Mouse (Mus musculus) hindbrain, embryonic 14.5 days (tissue): ENCODE measurements around the gene Ttc23l. TPM values are rescaled to one million over a fixed set of nuclear protein-coding genes. Genes with fewer than 3 reads are reported as not detected.

Source experiments
- ATAC-seq: fragments of 200-750 bp; cut with Nextera tagmentation; 2 replicates; pipeline ENCODE4 v1.8.0; 2017; ENCODE audit warnings: moderate number of reproducible peaks, mild to moderate bottlenecking, moderate TSS enrichment, moderate library complexity; ENCODE audit not compliant: low FRiP score
- DNase-seq: peaks from one replicate; pipeline ENCODE4 v3.0.0-alpha.2; 2015; ENCODE audit warnings: low spot score
- H3K27ac ChIP-seq: fragments of 300-500 bp; sonication (generic); 2 replicates; pipeline ENCODE4 v1.5.1; 2014; ENCODE audit warnings: mild to moderate bottlenecking, moderate library complexity
- H3K27me3 ChIP-seq: fragments of 300-500 bp; sonication (generic); 2 replicates; pipeline ENCODE4 v1.6.1; 2014; ENCODE audit warnings: mild to moderate bottlenecking, low read length, mixed read lengths; ENCODE audit not compliant: control insufficient read depth, insufficient read depth
- H3K36me3 ChIP-seq: fragments of 300-500 bp; sonication (generic); replicated peaks from 2 replicates; pipeline ENCODE4 v1.6.1; 2014; ENCODE audit not compliant: control insufficient read depth, insufficient read depth
- H3K4me1 ChIP-seq: fragments of 300-500 bp; sonication (generic); replicated peaks from 2 replicates; pipeline ENCODE4 v1.6.1; 2014; ENCODE audit warnings: antibody characterized with exemption, low read length, mixed read lengths; ENCODE audit not compliant: control insufficient read depth, insufficient read depth
- H3K4me2 ChIP-seq: fragments of 300-500 bp; sonication (generic); replicated peaks from 2 replicates; pipeline ENCODE4 v1.6.1; 2014; ENCODE audit warnings: mild to moderate bottlenecking, moderate library complexity
- H3K4me3 ChIP-seq: fragments of 300-500 bp; sonication (generic); replicated peaks from 2 replicates; pipeline ENCODE4 v1.5.1; 2014; ENCODE audit warnings: mild to moderate bottlenecking, low read length
- H3K9ac ChIP-seq: fragments of 300-500 bp; sonication (generic); 2 replicates; pipeline ENCODE4 v1.6.1; 2014
- H3K9me3 ChIP-seq: fragments of 300-500 bp; sonication (generic); 2 replicates; pipeline ENCODE4 v1.6.1; 2016; ENCODE audit warnings: low read length; ENCODE audit not compliant: control insufficient read depth
- WGBS: fragments of 180-500 bp; shearing (Covaris S2); extraction: QIAGEN DNeasy Blood & Tissue Kit; methylation state at CpG from one replicate; pipeline ENCODE4 v1.1.7; 2014; 5-methylcytosine and 5-hydroxymethylcytosine counted together
- polyA plus RNA-seq: library from polyadenylated mRNA; unstranded; fragments of >200 nt; fragmentation: Nextera tagmentation; extraction: Ambion mirVana; gene quantifications from 2 replicates; pipeline ENCODE4 v1.2.1, GENCODE M21; 2014

Ttc23l gene
- polyA plus RNA-seq, 1 experiment from 2014 or later, result not detected

DNA sequence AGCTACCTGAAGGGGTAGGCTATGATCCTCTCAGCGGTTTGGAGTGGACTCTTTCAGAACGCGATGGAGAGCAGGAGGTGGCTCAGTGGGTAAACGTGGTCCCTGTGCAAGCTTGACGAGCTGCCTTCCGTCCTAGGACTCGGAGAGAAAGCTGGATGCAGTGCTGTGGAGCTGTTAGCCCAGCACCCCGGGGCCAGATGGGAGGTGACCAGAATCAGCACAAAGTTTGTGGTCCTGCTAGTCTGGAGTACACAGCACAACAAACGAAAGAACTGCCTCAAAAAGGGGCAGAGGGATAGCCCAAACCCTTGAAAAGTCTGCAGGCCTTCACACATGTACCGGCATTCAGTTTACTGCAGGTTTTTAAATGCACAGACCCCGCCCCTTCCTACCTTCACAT, 62.5 kb downstream of the Ttc23l start:
- no peaks in the 10 kb centered on the region for H3K4me1 ChIP-seq
- 95% methylated on average over 11 of the region's 11 CpGs for WGBS
- H3K27me3 ChIP-seq, result no peaks in the 10 kb centered on the region
- H3K4me2 ChIP-seq, result no peak overlapping the region
- DNase-seq, result no peak
- no peaks in the 10 kb centered on the region for H3K9me3 ChIP-seq
- no peak overlapping the region for H3K9ac ChIP-seq
- peaks cover 36% of the 10 kb centered on the region for H3K36me3 ChIP-seq
- no peak overlapping the region for H3K4me3 ChIP-seq
- no peak overlapping the region for H3K27ac ChIP-seq
- no peak for ATAC-seq

DNA sequence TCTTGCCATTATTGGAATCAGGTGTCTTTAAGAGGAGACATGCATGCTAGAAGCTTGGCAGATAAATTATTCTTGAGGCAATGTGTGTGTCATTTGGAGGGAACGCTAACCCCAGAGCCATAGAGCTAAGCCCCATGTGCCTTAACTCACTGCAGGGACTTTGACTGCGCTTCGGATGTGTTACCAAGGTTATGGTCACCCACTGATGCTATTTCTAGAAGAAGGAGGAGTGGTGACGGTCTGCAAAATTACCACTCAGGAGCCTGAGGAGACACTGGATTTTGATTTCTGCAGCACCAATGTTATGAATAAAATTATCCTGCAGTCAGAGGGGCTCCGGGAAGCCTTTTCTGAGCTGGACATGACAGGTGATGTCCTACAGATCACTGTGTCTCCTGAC, 68.4 kb downstream of the Ttc23l start:
- WGBS, result 92% methylated on average over 5 of the region's 5 CpGs
- Histone ChIP-seq H3K4me2 (no peak overlapping the region), H3K4me3 (no peak overlapping the region), H3K27ac (no peak overlapping the region), H3K9ac (no peak overlapping the region), H3K27me3 (no peaks in the 10 kb centered on the region), H3K4me1 (peaks cover 12% of the 10 kb centered on the region), H3K9me3 (no peaks in the 10 kb centered on the region), H3K36me3 (peaks cover 41% of the 10 kb centered on the region)
- ATAC-seq (no peak), DNase-seq (no peak)

DNA sequence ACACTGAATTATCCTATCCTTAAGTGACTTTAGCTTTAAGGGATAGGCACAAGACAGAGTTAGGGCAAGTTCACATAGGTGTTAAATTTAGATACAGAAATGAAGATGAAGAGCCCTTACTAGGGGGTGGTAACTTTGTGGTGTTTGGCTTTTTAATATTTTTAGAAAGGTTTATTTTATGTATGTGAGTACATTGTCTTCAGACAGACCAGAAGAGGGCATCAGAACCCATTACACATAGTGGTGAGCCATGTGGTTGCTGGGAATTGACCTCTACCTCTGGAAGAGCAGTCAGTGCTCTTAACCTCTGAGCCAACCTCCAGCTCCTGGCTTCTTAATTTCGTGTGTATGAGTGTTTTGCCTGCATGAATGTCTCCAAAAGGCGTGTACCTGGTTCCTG, 71.2 kb downstream of the Ttc23l start:
- H3K36me3 ChIP-seq, result peaks cover 33% of the 10 kb centered on the region
- H3K4me1 ChIP-seq, result peaks cover 20% of the 10 kb centered on the region
- H3K9me3 ChIP-seq, result no peaks in the 10 kb centered on the region
- H3K9ac ChIP-seq, result peak overlapping the region; percentile 80
- H3K4me3 ChIP-seq, result peak overlapping the region; percentile 82; the same call in 1 of the 2 replicates
- no peaks in the 10 kb centered on the region for H3K27me3 ChIP-seq
- peak overlapping the region; percentile 66 for H3K4me2 ChIP-seq
- no peak for ATAC-seq
- H3K27ac ChIP-seq, result no peak overlapping the region
- DNase-seq, result no peak
- 59% methylated on average over 2 of the region's 2 CpGs for WGBS

DNA sequence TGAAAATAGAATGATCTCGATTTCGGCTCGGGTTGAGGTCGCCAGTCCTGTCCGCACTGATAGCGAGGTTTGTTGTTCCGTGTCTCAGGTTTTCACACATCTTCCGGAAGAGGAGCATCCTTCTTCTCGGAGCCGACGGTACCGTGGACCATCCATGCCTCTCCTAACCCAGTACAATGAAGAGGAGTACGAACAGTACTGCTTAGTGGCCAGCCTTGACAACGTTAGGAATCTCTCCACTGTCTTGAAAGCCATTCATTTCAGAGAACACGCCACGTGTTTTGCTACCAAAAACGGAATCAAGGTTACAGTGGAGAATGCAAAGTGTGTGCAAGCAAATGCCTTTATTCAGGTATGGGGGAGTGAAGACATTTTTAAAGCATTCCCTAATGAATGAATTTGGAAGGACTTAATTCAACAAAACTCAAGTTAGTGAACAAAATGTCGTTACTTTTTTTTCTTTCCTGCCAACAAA, 72.1 kb downstream of the Ttc23l start:
- H3K4me2 ChIP-seq, result peak overlapping the region; percentile 66
- peak overlapping the region; percentile 75 for H3K27ac ChIP-seq
- H3K4me1 ChIP-seq, result peaks cover 20% of the 10 kb centered on the region
- H3K36me3 ChIP-seq, result peaks cover 31% of the 10 kb centered on the region
- peak overlapping the region; percentile 80 for H3K9ac ChIP-seq
- WGBS, result 1% methylated on average over 18 of the region's 18 CpGs
- no peaks in the 10 kb centered on the region for H3K9me3 ChIP-seq
- H3K27me3 ChIP-seq, result no peaks in the 10 kb centered on the region
- H3K4me3 ChIP-seq, result peak overlapping the region; percentile 82
- peak; percentile 54 for ATAC-seq
- no peak for DNase-seq

DNA sequence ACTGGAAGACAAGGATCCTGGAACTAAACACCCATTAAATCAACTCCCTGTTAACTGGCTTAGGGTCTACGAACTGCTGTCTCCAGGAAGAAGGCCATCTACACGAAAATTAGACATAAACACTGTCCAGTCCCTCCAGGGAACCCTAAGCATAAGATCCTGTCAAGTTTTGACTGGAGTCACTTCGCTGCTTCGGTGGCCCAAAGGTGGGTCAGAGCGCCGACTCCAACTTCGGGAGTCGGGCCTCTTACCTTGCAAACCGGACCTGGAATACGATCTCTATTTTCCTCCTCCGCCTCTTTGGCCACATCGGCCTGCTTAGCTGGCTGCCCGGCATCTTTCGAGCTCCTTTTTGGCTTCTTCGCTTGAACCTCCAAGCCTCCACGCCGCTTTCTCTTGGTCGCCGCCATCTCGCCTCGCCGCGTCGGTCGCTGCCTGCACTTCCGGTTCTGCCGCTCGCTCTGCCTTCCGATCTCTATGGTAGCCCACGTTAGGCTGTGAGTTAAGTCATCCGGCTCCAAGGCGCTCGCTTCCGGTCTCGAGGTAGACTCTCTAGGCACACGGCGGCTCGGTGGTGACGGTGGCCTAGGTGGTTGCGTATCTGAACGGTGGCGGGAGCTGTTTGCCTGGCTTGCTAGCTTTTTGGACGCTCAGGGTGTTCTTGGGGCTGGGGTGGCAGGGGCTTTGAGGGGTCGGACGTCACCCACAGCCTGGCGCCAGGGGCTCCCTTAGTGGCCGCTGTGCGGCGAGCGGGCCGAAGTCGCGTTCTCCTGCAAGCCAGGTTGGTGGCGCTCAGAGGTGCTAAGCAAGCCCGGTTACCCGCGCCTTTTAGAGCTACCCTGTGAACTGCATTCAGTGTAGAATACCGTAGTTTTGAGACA, 72.7 kb downstream of the Ttc23l start, which contains the start of the genes Brix1 and Rad1:
Gene Brix1 (minus strand): TSS at position 464 of the 881 bp plus-strand sequence.
Gene Rad1 (plus strand): TSS at position 535 of the 881 bp plus-strand sequence.
- Histone ChIP-seq H3K9ac (peak within 1 kb of the TSS; percentile 80), H3K9me3 (no peaks in the 10 kb centered on the region), H3K27me3 (no peaks in the 10 kb centered on the region), H3K4me3 (peak within 1 kb of the TSS; percentile 82), H3K4me1 (peaks cover 20% of the 10 kb centered on the region), H3K27ac (peak within 1 kb of the TSS; percentile 75), H3K36me3 (peaks cover 32% of the 10 kb centered on the region), H3K4me2 (peak within 1 kb of the TSS; percentile 78)
- DNase-seq, result peak; percentile 95
- peak; percentile 100 for ATAC-seq
- under 1% methylated on average over 58 of the region's 58 CpGs for WGBS

DNA sequence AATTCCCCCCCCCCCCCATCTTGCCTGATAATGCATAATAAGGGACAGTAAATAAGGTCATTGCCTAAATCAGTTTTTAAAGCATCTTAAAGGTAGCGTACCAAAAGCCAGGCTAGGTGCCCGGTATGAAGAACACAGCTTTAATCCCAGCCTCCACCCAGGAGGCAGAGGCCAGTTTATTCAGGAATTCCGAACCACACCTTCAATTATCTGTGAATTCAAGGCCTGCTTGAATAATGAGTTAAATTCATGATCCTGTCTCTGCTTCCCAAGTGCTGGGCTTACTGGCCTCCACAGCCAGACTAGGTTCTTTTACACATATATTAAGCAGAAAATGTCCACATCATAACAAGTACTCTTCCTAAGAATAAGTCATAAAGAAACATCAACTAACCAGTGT, 87.5 kb downstream of the Ttc23l start:
- H3K27ac ChIP-seq, result peak overlapping the region; percentile 74; the same call in 1 of the 2 replicates
- DNase-seq (no peak), ATAC-seq (no peak)
- H3K9ac ChIP-seq, result peak overlapping the region; percentile 82
- H3K4me1 ChIP-seq, result peaks cover 12% of the 10 kb centered on the region
- no peaks in the 10 kb centered on the region for H3K9me3 ChIP-seq
- H3K4me2 ChIP-seq, result peak overlapping the region; percentile 87
- peak overlapping the region; percentile 96 for H3K4me3 ChIP-seq
- H3K27me3 ChIP-seq, result no peaks in the 10 kb centered on the region
- 15% methylated on average over 3 of the region's 3 CpGs for whole genome bisulfite sequencing
- H3K36me3 ChIP-seq, result peaks cover 14% of the 10 kb centered on the region

DNA sequence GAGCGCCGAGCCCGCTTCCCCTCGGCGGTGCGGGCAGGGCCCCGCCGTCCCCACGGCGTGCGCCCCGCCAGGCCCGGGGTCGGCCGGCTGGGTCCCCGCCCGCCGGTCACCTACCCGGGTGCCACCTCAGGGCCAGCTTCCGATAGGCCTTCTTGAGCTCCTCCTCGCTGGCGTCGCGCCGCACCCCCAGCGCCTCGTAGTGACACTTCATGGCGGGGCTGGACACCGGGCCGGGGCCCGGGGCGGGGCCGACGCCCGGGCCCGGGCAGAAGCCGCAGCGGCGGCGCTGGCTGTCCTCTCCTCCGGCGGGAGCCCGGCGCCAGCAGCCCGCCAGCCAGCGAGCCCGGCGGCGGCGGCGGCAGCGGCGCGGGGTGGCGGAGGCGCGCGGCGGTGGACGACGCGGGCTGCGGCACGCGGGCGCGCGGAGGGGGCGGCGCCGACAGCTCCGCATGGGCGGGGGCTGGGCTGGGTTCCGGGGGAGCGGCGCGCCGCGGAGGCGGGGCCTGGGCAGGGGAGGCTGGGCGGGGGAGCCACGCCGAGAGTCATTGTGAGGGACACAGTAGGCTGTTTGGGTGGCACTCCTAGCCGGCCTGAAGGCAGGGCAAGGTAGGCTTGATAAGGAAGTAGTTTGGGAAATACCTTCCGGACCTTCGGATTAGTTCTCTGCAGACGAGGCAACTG, 88.2 kb downstream of the Ttc23l start, which contains the start of gene Dnajc21:
Gene Dnajc21 (minus strand): TSS at position 366 of the 681 bp plus-strand sequence.
- Histone ChIP-seq H3K27ac (peak within 1 kb of the TSS; percentile 74), H3K4me2 (peak within 1 kb of the TSS; percentile 87), H3K4me3 (peak within 1 kb of the TSS; percentile 96), H3K9me3 (no peaks in the 10 kb centered on the region), H3K4me1 (peaks cover 12% of the 10 kb centered on the region), H3K9ac (peak within 1 kb of the TSS; percentile 82), H3K36me3 (peaks cover 9% of the 10 kb centered on the region), H3K27me3 (no peaks in the 10 kb centered on the region)
- ATAC-seq (peak; percentile 97), DNase-seq (peak; percentile 80)
- WGBS, result under 1% methylated on average over 56 of the region's 87 CpGs

DNA sequence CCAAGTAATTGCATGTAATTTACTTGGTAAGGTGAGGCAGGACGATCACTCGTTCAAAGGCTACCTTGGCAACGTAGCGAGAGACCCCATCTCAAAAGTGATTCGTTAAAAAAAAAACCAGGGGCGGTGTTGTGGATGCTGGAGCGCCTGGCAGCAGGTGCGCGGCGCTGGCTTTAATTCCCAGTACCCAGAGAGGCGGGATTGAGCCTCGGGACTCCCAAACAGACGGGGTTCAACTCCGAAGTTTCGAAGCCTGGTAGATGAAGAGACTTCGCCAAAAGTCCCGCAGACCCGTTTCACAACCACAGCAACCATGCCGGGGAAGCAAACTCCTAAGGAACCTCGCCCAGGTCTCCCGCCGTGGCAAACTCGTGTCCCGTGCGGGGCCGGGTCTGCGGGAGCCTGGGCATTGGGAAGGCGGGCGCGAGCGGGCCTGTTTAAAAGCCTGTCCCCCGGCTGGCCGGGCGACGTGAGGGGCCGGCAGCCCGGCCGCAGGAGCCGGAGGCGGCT, 88.8 kb downstream of the Ttc23l start:
- Histone ChIP-seq H3K9ac (peak overlapping the region; percentile 82), H3K36me3 (0 out of 2 replicates have a peak, but pooled peaks cover 5% of the 10 kb centered on the region), H3K9me3 (no peaks in the 10 kb centered on the region), H3K27me3 (no peaks in the 10 kb centered on the region), H3K4me2 (peak overlapping the region; percentile 87), H3K4me3 (peak overlapping the region; percentile 96), H3K27ac (peak overlapping the region; percentile 74; the same call in 1 of the 2 replicates), H3K4me1 (peaks cover 12% of the 10 kb centered on the region)
- ATAC-seq (peak; percentile 16; the same call in 1 of the 2 replicates), DNase-seq (peak; percentile 29)
- WGBS, result under 1% methylated on average over 39 of the region's 40 CpGs

DNA sequence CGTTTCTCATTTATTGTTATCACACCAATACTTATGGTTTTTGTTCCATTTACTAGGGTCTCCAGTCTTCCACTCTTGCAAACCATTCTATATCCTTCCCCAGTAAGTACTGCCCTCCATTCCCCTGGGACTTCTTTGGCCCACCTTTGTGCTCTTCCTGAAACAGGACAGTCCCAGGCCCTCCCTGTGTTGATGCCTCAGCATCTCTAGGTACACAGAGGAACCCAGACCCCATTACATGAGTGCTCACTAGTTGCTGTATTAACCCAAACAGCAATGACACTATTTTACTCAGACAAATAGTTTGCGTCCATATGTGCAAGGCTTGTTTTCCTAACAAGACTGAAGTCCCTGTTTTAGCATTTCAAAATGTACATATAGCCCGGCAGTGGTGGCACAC, 89.7 kb downstream of the Ttc23l start:
- Histone ChIP-seq H3K27me3 (no peaks in the 10 kb centered on the region), H3K36me3 (no peaks in the 10 kb centered on the region), H3K9me3 (no peaks in the 10 kb centered on the region), H3K9ac (no peak overlapping the region), H3K4me1 (peaks cover 12% of the 10 kb centered on the region), H3K27ac (no peak overlapping the region), H3K4me2 (peak overlapping the region; percentile 87), H3K4me3 (no peak overlapping the region)
- DNase-seq (no peak), ATAC-seq (no peak)
- 91% methylated on average over 3 of the region's 3 CpGs for WGBS
